Mouse (Mus musculus) heart, adult 18-20 months (tissue): Measurements from ENCODE around the gene Tsen54. TPM values are rescaled to one million over a fixed set of nuclear protein-coding genes. Genes with fewer than 3 reads are reported as not detected.
A peak's percentile ranks its signal among the peaks of the same experiment; 100 is the strongest.

Experiments
- DNase-seq, 2 experiments: peaks; one replicate each; pipeline ENCODE4 v3.0.0; 2021 to 2022; ENCODE audit warnings: mixed read lengths in 1 of 2
- microRNA-seq, 2 experiments: library from miRNA; unstranded; fragments of <30 nt; microRNA quantifications; one replicate each; pipeline ENCODE4 v1.2.0; 2022
- total RNA-seq, 2 experiments: library from RNA; stranded (reverse); gene quantifications; 2 replicates each; pipeline ENCODE4 v1.2.3; 2021

Tsen54 gene
- total RNA-seq, 2 experiments from 2014 or later = 7.1 to 8.5 TPM

- peak; percentile 89 to 90 for DNase-seq
Observed at GRCm38 (mm10) chr11:115859143-115859945, 44.8 kb downstream of the Tsen54 start.

GRCm38 (mm10) chr11:115863895-115864294, 49.4 kb downstream of the Tsen54 start:
- DNase-seq = no peak

- no peak for DNase-seq
Observed at GRCm38 (mm10) chr11:115869393-115869792, 54.9 kb downstream of the Tsen54 start.

GRCm38 (mm10) chr11:115872437-115872836, 57.9 kb downstream of the Tsen54 start:
- no peak for DNase-seq

Small RNA genes lying within 50 kb of the gene (microRNA-seq; reads per million reads assigned to microRNA genes)
- gene Mir5621 = 0.76 to 0.81 reads per million in 2 experiments

Other genes with a start within 250 kb of the Tsen54 start
- 10 to 100 TPM; 81.0 to 83.5 TPM for gene Mrps7, start 210.8 kb upstream of the Tsen54 start, total RNA-seq
- 10 to 100 TPM; 16.1 to 19.0 TPM for gene Gga3, start 210.7 kb upstream of the Tsen54 start, total RNA-seq
- 10 to 100 TPM; 51.1 to 54.2 TPM for gene Mif4gd, start 201.8 kb upstream of the Tsen54 start, total RNA-seq
- 10 to 100 TPM; 35.3 to 38.3 TPM for gene Slc25a19, start 186.4 kb upstream of the Tsen54 start, total RNA-seq
- 100 to 1,000 TPM in 1 of 2 experiments, 10 to 100 TPM in 1; 98.4 to 111 TPM for gene Grb2, start 106.1 kb upstream of the Tsen54 start, total RNA-seq
- gene Tmem94, start 49.3 kb upstream of the Tsen54 start, total RNA-seq = 100 to 1,000 TPM in 1 of 2 experiments, 10 to 100 TPM in 1; 96.6 to 104 TPM
- 10 to 100 TPM; 39.2 to 42.9 TPM for gene Caskin2, start 1.1 kb upstream of the Tsen54 start, total RNA-seq
- gene Llgl2, start 9.3 kb downstream of the Tsen54 start, total RNA-seq = 10 to 100 TPM; 17.5 to 18.2 TPM
- gene Myo15b, start 43.7 kb downstream of the Tsen54 start, total RNA-seq = not detected
- 1 to 10 TPM; 8.2 to 8.8 TPM for gene Smim5, start 85.2 kb downstream of the Tsen54 start, total RNA-seq
- gene Smim6, start 97.3 kb downstream of the Tsen54 start, total RNA-seq = not detected
- 10 to 100 TPM; 19.0 to 19.9 TPM for gene Sap30bp, start 118.6 kb downstream of the Tsen54 start, total RNA-seq
- gene Recql5, start 118.8 kb downstream of the Tsen54 start, total RNA-seq = 1 to 10 TPM; 7.5 to 7.8 TPM
- 1 to 10 TPM; 1.9 to 3.7 TPM for gene Itgb4, start 160.0 kb downstream of the Tsen54 start, total RNA-seq
- gene Galk1, start 198.0 kb downstream of the Tsen54 start, total RNA-seq = 10 to 100 TPM; 14.1 to 15.0 TPM
- 100 to 1,000 TPM in 1 of 2 experiments, 10 to 100 TPM in 1; 98.0 to 107 TPM for gene H3f3b, start 213.2 kb downstream of the Tsen54 start, total RNA-seq
- 1 to 10 TPM; 5.2 to 7.8 TPM for gene Unk, start 215.6 kb downstream of the Tsen54 start, total RNA-seq